Mouse (Mus musculus) kidney, embryonic 16.5 days (tissue): ENCODE measurements around the gene Tdrd12. TPM values are rescaled to one million over a fixed set of nuclear protein-coding genes. Genes with fewer than 3 reads are reported as not detected.

ENCODE experiments used
- ATAC-seq: fragments of 200-750 bp; cut with Nextera tagmentation; 2 replicates; pipeline ENCODE4 v1.8.0; 2017; ENCODE audit warnings: moderate TSS enrichment; ENCODE audit not compliant: low FRiP score, low TSS enrichment
- H3K27ac ChIP-seq: fragments of 300-500 bp; sonication (generic); 2 replicates; pipeline ENCODE4 v1.5.1; 2014; ENCODE audit warnings: low read length
- H3K27me3 ChIP-seq: fragments of 300-500 bp; sonication (generic); 2 replicates; pipeline ENCODE4 v1.6.1; 2014; ENCODE audit warnings: low read length, control low read depth, mixed read lengths; ENCODE audit not compliant: insufficient read depth
- H3K36me3 ChIP-seq: fragments of 300-500 bp; sonication (generic); 2 replicates; pipeline ENCODE4 v1.6.1; 2014; ENCODE audit warnings: low read length, control low read depth, mixed read lengths; ENCODE audit not compliant: insufficient read depth
- H3K4me1 ChIP-seq: fragments of 300-500 bp; sonication (generic); 2 replicates; pipeline ENCODE4 v1.6.1; 2014; ENCODE audit warnings: low read length, control low read depth, mixed read lengths; ENCODE audit not compliant: insufficient read depth
- H3K4me2 ChIP-seq: fragments of 300-500 bp; sonication (generic); replicated peaks from 2 replicates; pipeline ENCODE4 v1.6.1; 2014; ENCODE audit warnings: low read depth, low read length
- H3K4me3 ChIP-seq: fragments of 300-500 bp; sonication (generic); 2 replicates; pipeline ENCODE4 v1.5.1; 2014; ENCODE audit warnings: mild to moderate bottlenecking, low read length
- H3K9ac ChIP-seq: fragments of 300-500 bp; sonication (generic); replicated peaks from 2 replicates; pipeline ENCODE4 v1.6.1; 2014; ENCODE audit warnings: low read length
- H3K9me3 ChIP-seq: fragments of 300-500 bp; sonication (generic); 2 replicates; pipeline ENCODE4 v1.6.1; 2016; ENCODE audit warnings: low read length, control low read depth
- WGBS: fragments of 180-500 bp; shearing (Covaris S2); extraction: QIAGEN DNeasy Blood & Tissue Kit; methylation state at CpG from one replicate; pipeline ENCODE4 v1.1.7; 2014; 5-methylcytosine and 5-hydroxymethylcytosine counted together
- polyA plus RNA-seq: library from polyadenylated mRNA; unstranded; fragments of >200 nt; fragmentation: Nextera tagmentation; extraction: Ambion mirVana; gene quantifications from 2 replicates; pipeline ENCODE4 v1.2.1, GENCODE M21; 2015

The Tdrd12 gene
- polyA plus RNA-seq, 1 experiment from 2014 or later, result 0.24 TPM

GRCm38 (mm10) chr7:35526795-35527194 is 10.8 kb downstream of the Tdrd12 start:
- no peaks in the 10 kb centered on the region for H3K27me3 ChIP-seq
- ATAC-seq, result no peak
- H3K4me3 ChIP-seq, result no peak overlapping the region
- no peak overlapping the region for H3K4me2 ChIP-seq
- 71% methylated on average over 2 of the region's 2 CpGs for WGBS
- H3K36me3 ChIP-seq, result no peaks in the 10 kb centered on the region
- H3K27ac ChIP-seq, result no peak overlapping the region
- peaks cover 6% of the 10 kb centered on the region; the same call in 1 of the 2 replicates for H3K9me3 ChIP-seq
- H3K4me1 ChIP-seq, result no peaks in the 10 kb centered on the region
- no peak overlapping the region for H3K9ac ChIP-seq

GRCm38 (mm10) chr7:35501995-35502394 is 35.5 kb downstream of the Tdrd12 start:
- no peaks in the 10 kb centered on the region for H3K9me3 ChIP-seq
- no peak overlapping the region for H3K4me2 ChIP-seq
- WGBS, result 23% methylated on average over 4 of the region's 4 CpGs
- H3K4me1 ChIP-seq, result no peaks in the 10 kb centered on the region
- ATAC-seq, result peak; percentile 63; the same call in 1 of the 2 replicates
- no peaks in the 10 kb centered on the region for H3K27me3 ChIP-seq
- no peak overlapping the region for H3K4me3 ChIP-seq
- H3K27ac ChIP-seq, result no peak overlapping the region
- H3K9ac ChIP-seq, result no peak overlapping the region
- no peaks in the 10 kb centered on the region for H3K36me3 ChIP-seq

- Histone ChIP-seq H3K4me2 (no peak overlapping the region), H3K4me1 (no peaks in the 10 kb centered on the region), H3K9me3 (no peaks in the 10 kb centered on the region), H3K9ac (no peak overlapping the region), H3K27me3 (no peaks in the 10 kb centered on the region), H3K27ac (no peak overlapping the region), H3K36me3 (no peaks in the 10 kb centered on the region), H3K4me3 (no peak overlapping the region)
- ATAC-seq, result no peak
- 91% methylated on average over 2 of the region's 2 CpGs for WGBS
Observed at GRCm38 (mm10) chr7:35497516-35497915, 40.0 kb downstream of the Tdrd12 start.

- ATAC-seq, result no peak
Observed at GRCm38 (mm10) chr7:35491005-35491404, 46.5 kb downstream of the Tdrd12 start.

GRCm38 (mm10) chr7:35490186-35490585 is 47.4 kb downstream of the Tdrd12 start:
- no peak for ATAC-seq

More at GRCm38 (mm10) chr7:35491005-35491404, 46.5 kb downstream of the Tdrd12 start:
- WGBS, result 97% methylated on average over 1 of the region's 1 CpGs
- Histone ChIP-seq H3K9ac (no peak overlapping the region), H3K9me3 (no peaks in the 10 kb centered on the region), H3K27ac (no peak overlapping the region), H3K36me3 (no peaks in the 10 kb centered on the region), H3K27me3 (no peaks in the 10 kb centered on the region), H3K4me2 (no peak overlapping the region), H3K4me3 (no peak overlapping the region), H3K4me1 (no peaks in the 10 kb centered on the region)

GRCm38 (mm10) chr7:35486553-35486952 is 51.0 kb downstream of the Tdrd12 start:
- WGBS, result 91% methylated on average over 8 of the region's 8 CpGs
- Histone ChIP-seq H3K27me3 (no peaks in the 10 kb centered on the region), H3K4me3 (no peak overlapping the region), H3K27ac (no peak overlapping the region), H3K9me3 (no peaks in the 10 kb centered on the region), H3K4me2 (no peak overlapping the region), H3K36me3 (no peaks in the 10 kb centered on the region), H3K9ac (no peak overlapping the region), H3K4me1 (no peaks in the 10 kb centered on the region)
- ATAC-seq, result no peak

More at GRCm38 (mm10) chr7:35490186-35490585, 47.4 kb downstream of the Tdrd12 start:
- no peaks in the 10 kb centered on the region for H3K27me3 ChIP-seq
- WGBS, result 95% methylated on average over 2 of the region's 2 CpGs
- H3K4me3 ChIP-seq, result no peak overlapping the region
- H3K4me2 ChIP-seq, result no peak overlapping the region
- H3K9ac ChIP-seq, result no peak overlapping the region
- no peaks in the 10 kb centered on the region for H3K4me1 ChIP-seq
- no peaks in the 10 kb centered on the region for H3K36me3 ChIP-seq
- no peaks in the 10 kb centered on the region for H3K9me3 ChIP-seq
- H3K27ac ChIP-seq, result no peak overlapping the region

GRCm38 (mm10) chr7:35485126-35485525 is 52.4 kb downstream of the Tdrd12 start:
- no peak overlapping the region for H3K9ac ChIP-seq
- no peaks in the 10 kb centered on the region for H3K4me1 ChIP-seq
- no peak overlapping the region for H3K27ac ChIP-seq
- WGBS, result 79% methylated on average over 2 of the region's 2 CpGs
- ATAC-seq, result no peak
- H3K36me3 ChIP-seq, result no peaks in the 10 kb centered on the region
- no peak overlapping the region for H3K4me2 ChIP-seq
- no peak overlapping the region for H3K4me3 ChIP-seq
- H3K9me3 ChIP-seq, result no peaks in the 10 kb centered on the region
- no peaks in the 10 kb centered on the region for H3K27me3 ChIP-seq

- Histone ChIP-seq H3K4me3 (no peak overlapping the region), H3K27ac (no peak overlapping the region), H3K9ac (no peak overlapping the region), H3K4me2 (no peak overlapping the region), H3K36me3 (no peaks in the 10 kb centered on the region), H3K27me3 (no peaks in the 10 kb centered on the region), H3K9me3 (no peaks in the 10 kb centered on the region), H3K4me1 (no peaks in the 10 kb centered on the region)
- no peak for ATAC-seq
- WGBS, result 64% methylated on average over 2 of the region's 2 CpGs
Observed at GRCm38 (mm10) chr7:35476457-35476856, 61.1 kb downstream of the Tdrd12 start.

- Histone ChIP-seq H3K4me2 (no peak overlapping the region), H3K4me3 (no peak overlapping the region), H3K9me3 (no peaks in the 10 kb centered on the region), H3K36me3 (no peaks in the 10 kb centered on the region), H3K9ac (no peak overlapping the region), H3K27me3 (no peaks in the 10 kb centered on the region), H3K4me1 (no peaks in the 10 kb centered on the region), H3K27ac (no peak overlapping the region)
- WGBS, result 41% methylated on average over 4 of the region's 4 CpGs
- ATAC-seq, result 0 out of 2 replicates have a peak, but pooled peaks have one; percentile 27
Observed at GRCm38 (mm10) chr7:35470794-35471193, 66.8 kb downstream of the Tdrd12 start.

GRCm38 (mm10) chr7:35467856-35468255 is 69.7 kb downstream of the Tdrd12 start:
- H3K4me2 ChIP-seq, result no peak overlapping the region
- no peaks in the 10 kb centered on the region for H3K36me3 ChIP-seq
- H3K27ac ChIP-seq, result no peak overlapping the region
- H3K4me3 ChIP-seq, result no peak overlapping the region
- H3K9me3 ChIP-seq, result no peaks in the 10 kb centered on the region
- no peak overlapping the region for H3K9ac ChIP-seq
- ATAC-seq, result no peak
- 55% methylated on average over 2 of the region's 2 CpGs for WGBS
- H3K27me3 ChIP-seq, result no peaks in the 10 kb centered on the region
- no peaks in the 10 kb centered on the region for H3K4me1 ChIP-seq
